Mouse (Mus musculus): Measurements from ENCODE around the gene Tesc.

The Tesc gene

GRCm38 (mm10) chr5:118071766-118072165, 44.2 kb downstream of the Tesc start:
- CTCF ChIA-PET = no interaction called here

- CTCF ChIA-PET = no interaction called here
These were observed 45.8 kb downstream of the Tesc start for GRCm38 (mm10) chr5:118073213-118073773.

- CTCF ChIA-PET = no interaction called here
These were observed 49.4 kb downstream of the Tesc start for GRCm38 (mm10) chr5:118076721-118077592.

GRCm38 (mm10) chr5:118078550-118078949, 51.0 kb downstream of the Tesc start:
- CTCF ChIA-PET = interaction anchor here (0.6 kb wide), 1 partner anchor 121 kb away, joined by 3 read pairs; no protein-coding TSS in a partner anchor

GRCm38 (mm10) chr5:118079354-118079753, 51.8 kb downstream of the Tesc start:
- CTCF ChIA-PET = no interaction called here

- CTCF ChIA-PET = no interaction called here
These were observed 52.3 kb downstream of the Tesc start for GRCm38 (mm10) chr5:118079839-118080250.

GRCm38 (mm10) chr5:118081374-118081949, 53.9 kb downstream of the Tesc start:
- CTCF ChIA-PET = no interaction called here

GRCm38 (mm10) chr5:118081996-118082395, 54.5 kb downstream of the Tesc start:
- CTCF ChIA-PET = no interaction called here

GRCm38 (mm10) chr5:118083060-118083638, 55.6 kb downstream of the Tesc start:
- CTCF ChIA-PET = no interaction called here

GRCm38 (mm10) chr5:118084171-118084727, 56.7 kb downstream of the Tesc start:
- CTCF ChIA-PET = interaction anchor here (0.7 kb wide), 1 partner anchor 122 kb away, joined by 5 read pairs; no protein-coding TSS in a partner anchor

GRCm38 (mm10) chr5:118085313-118085712, 57.8 kb downstream of the Tesc start:
- CTCF ChIA-PET = no interaction called here

GRCm38 (mm10) chr5:118086956-118087355, 59.4 kb downstream of the Tesc start:
- CTCF ChIA-PET = no interaction called here

GRCm38 (mm10) chr5:118089102-118089501, 61.6 kb downstream of the Tesc start:
- CTCF ChIA-PET = no interaction called here

GRCm38 (mm10) chr5:118090101-118090500, 62.6 kb downstream of the Tesc start:
- CTCF ChIA-PET = no interaction called here

GRCm38 (mm10) chr5:118090837-118091236, 63.3 kb downstream of the Tesc start:
- CTCF ChIA-PET = no interaction called here

GRCm38 (mm10) chr5:118093321-118094035, 65.9 kb downstream of the Tesc start:
- CTCF ChIA-PET = no interaction called here

GRCm38 (mm10) chr5:118095433-118095832, 67.9 kb downstream of the Tesc start:
- CTCF ChIA-PET = interaction anchor here (0.7 kb wide), 1 partner anchor 788 kb away, joined by 6 read pairs; no protein-coding TSS in a partner anchor

GRCm38 (mm10) chr5:118095849-118096248, 68.3 kb downstream of the Tesc start:
- CTCF ChIA-PET = interaction anchor here (0.7 kb wide), 1 partner anchor 789 kb away, joined by 6 read pairs; no protein-coding TSS in a partner anchor

- CTCF ChIA-PET = no interaction called here
These were observed 68.8 kb downstream of the Tesc start for GRCm38 (mm10) chr5:118096317-118096716.

- CTCF ChIA-PET = interaction anchor here (0.6 kb wide), 1 partner anchor 941 kb away, joined by 3 read pairs; no protein-coding TSS in a partner anchor
These were observed 71.7 kb downstream of the Tesc start for GRCm38 (mm10) chr5:118099069-118099869.

All from spleen, embryonic (tissue).